Mouse (Mus musculus): ENCODE results near the gene Zdhhc14. TPM values are rescaled to one million over a fixed set of nuclear protein-coding genes. Genes with fewer than 3 reads are reported as not detected.
"Not testable (repeated sequence)": the region's sequence is repeated elsewhere in the genome, so short reads cannot be mapped to it uniquely, and the experiment has no call there.

Gene Zdhhc14
- polyA plus RNA-seq, 1 experiment from 2014 or later = 6.1 TPM

- not testable (repeated sequence) for H3K36me3 ChIP-seq; H3K9ac ChIP-seq; H3K27ac ChIP-seq; ATAC-seq (ENCODE audit: low FRiP score); H3K9me3 ChIP-seq (replicated peaks); H3K4me2 ChIP-seq (replicated peaks); H3K4me3 ChIP-seq; H3K4me1 ChIP-seq; H3K27me3 ChIP-seq
- 89% methylated on average over 1 of the region's 1 CpGs for WGBS
Measured at GRCm38 (mm10) chr17:5624815-5625214, 132.5 kb downstream of the Zdhhc14 start.

- 0 out of 2 replicates have a peak, but pooled peaks cover 2% of the 10 kb centered on the region for H3K4me1 ChIP-seq
- no peak overlapping the region for H3K4me3 ChIP-seq
- H3K9me3 ChIP-seq (replicated peaks) = no peaks in the 10 kb centered on the region
- H3K9ac ChIP-seq = no peak overlapping the region
- no peak overlapping the region for H3K4me2 ChIP-seq (replicated peaks)
- H3K27me3 ChIP-seq = no peaks in the 10 kb centered on the region
- H3K36me3 ChIP-seq = no peaks in the 10 kb centered on the region
- 82% methylated on average over 3 of the region's 3 CpGs for WGBS
- no peak overlapping the region for H3K27ac ChIP-seq
- ATAC-seq (ENCODE audit: low FRiP score) = no peak
Measured at GRCm38 (mm10) chr17:5626402-5626801, 134.0 kb downstream of the Zdhhc14 start.

- Histone ChIP-seq H3K27me3 (no peaks in the 10 kb centered on the region), H3K4me3 (no peak overlapping the region), H3K4me2 (replicated peaks) (no peak overlapping the region), H3K36me3 (no peaks in the 10 kb centered on the region), H3K27ac (no peak overlapping the region), H3K4me1 (0 out of 2 replicates have a peak, but pooled peaks cover 2% of the 10 kb centered on the region), H3K9ac (no peak overlapping the region), H3K9me3 (replicated peaks) (no peaks in the 10 kb centered on the region)
- no peak for ATAC-seq (ENCODE audit: low FRiP score)
- WGBS = 89% methylated on average over 5 of the region's 5 CpGs
Measured at GRCm38 (mm10) chr17:5627664-5628063, 135.3 kb downstream of the Zdhhc14 start.

GRCm38 (mm10) chr17:5629651-5630050, 137.3 kb downstream of the Zdhhc14 start:
- H3K9me3 ChIP-seq (replicated peaks) = no peaks in the 10 kb centered on the region
- H3K4me1 ChIP-seq = no peaks in the 10 kb centered on the region; the same call in 1 of the 2 replicates
- no peak overlapping the region for H3K9ac ChIP-seq
- H3K4me3 ChIP-seq = no peak overlapping the region
- ATAC-seq (ENCODE audit: low FRiP score) = no peak
- no peaks in the 10 kb centered on the region for H3K36me3 ChIP-seq
- H3K27me3 ChIP-seq = no peaks in the 10 kb centered on the region
- WGBS = 75% methylated on average over 4 of the region's 4 CpGs
- no peak overlapping the region for H3K4me2 ChIP-seq (replicated peaks)
- H3K27ac ChIP-seq = no peak overlapping the region

- H3K27me3 ChIP-seq = no peaks in the 10 kb centered on the region
- H3K9ac ChIP-seq = no peak overlapping the region
- no peaks in the 10 kb centered on the region for H3K36me3 ChIP-seq
- 81% methylated on average over 2 of the region's 2 CpGs for WGBS
- H3K4me2 ChIP-seq (replicated peaks) = no peak overlapping the region
- no peaks in the 10 kb centered on the region for H3K9me3 ChIP-seq (replicated peaks)
- H3K27ac ChIP-seq = no peak overlapping the region
- no peaks in the 10 kb centered on the region; the same call in 1 of the 2 replicates for H3K4me1 ChIP-seq
- ATAC-seq (ENCODE audit: low FRiP score) = no peak
- H3K4me3 ChIP-seq = no peak overlapping the region
Measured at GRCm38 (mm10) chr17:5635254-5635653, 142.9 kb downstream of the Zdhhc14 start.

GRCm38 (mm10) chr17:5641436-5641835, 149.1 kb downstream of the Zdhhc14 start:
- Histone ChIP-seq H3K4me3 (no peak overlapping the region), H3K4me2 (replicated peaks) (no peak overlapping the region), H3K9me3 (replicated peaks) (no peaks in the 10 kb centered on the region), H3K4me1 (no peaks in the 10 kb centered on the region), H3K27me3 (no peaks in the 10 kb centered on the region), H3K9ac (no peak overlapping the region), H3K27ac (no peak overlapping the region), H3K36me3 (no peaks in the 10 kb centered on the region)
- no peak for ATAC-seq (ENCODE audit: low FRiP score)
- 93% methylated on average over 8 of the region's 8 CpGs for WGBS

- Histone ChIP-seq H3K9ac (no peak overlapping the region), H3K9me3 (replicated peaks) (no peaks in the 10 kb centered on the region), H3K4me2 (replicated peaks) (no peak overlapping the region), H3K4me3 (no peak overlapping the region), H3K36me3 (no peaks in the 10 kb centered on the region), H3K4me1 (no peaks in the 10 kb centered on the region), H3K27ac (no peak overlapping the region), H3K27me3 (no peaks in the 10 kb centered on the region)
- ATAC-seq (ENCODE audit: low FRiP score) = no peak
- WGBS = 83% methylated on average over 15 of the region's 15 CpGs
Measured at GRCm38 (mm10) chr17:5642918-5643721, 150.8 kb downstream of the Zdhhc14 start.

- Histone ChIP-seq H3K27ac (no peak overlapping the region), H3K36me3 (no peaks in the 10 kb centered on the region), H3K4me3 (no peak overlapping the region), H3K9ac (no peak overlapping the region), H3K4me2 (replicated peaks) (no peak overlapping the region), H3K4me1 (no peaks in the 10 kb centered on the region), H3K9me3 (replicated peaks) (no peaks in the 10 kb centered on the region), H3K27me3 (no peaks in the 10 kb centered on the region)
- 88% methylated on average over 4 of the region's 4 CpGs for WGBS
- ATAC-seq (ENCODE audit: low FRiP score) = no peak
Measured at GRCm38 (mm10) chr17:5650124-5650523, 157.8 kb downstream of the Zdhhc14 start.

GRCm38 (mm10) chr17:5650642-5651041, 158.3 kb downstream of the Zdhhc14 start:
- Histone ChIP-seq H3K4me3 (no peak overlapping the region), H3K27me3 (no peaks in the 10 kb centered on the region), H3K4me2 (replicated peaks) (no peak overlapping the region), H3K9ac (no peak overlapping the region), H3K9me3 (replicated peaks) (no peaks in the 10 kb centered on the region), H3K4me1 (no peaks in the 10 kb centered on the region), H3K36me3 (no peaks in the 10 kb centered on the region), H3K27ac (no peak overlapping the region)
- ATAC-seq (ENCODE audit: low FRiP score) = no peak
- 81% methylated on average over 4 of the region's 4 CpGs for WGBS

GRCm38 (mm10) chr17:5651551-5651950, 159.2 kb downstream of the Zdhhc14 start:
- Histone ChIP-seq H3K9me3 (replicated peaks) (no peaks in the 10 kb centered on the region), H3K9ac (no peak overlapping the region), H3K4me3 (no peak overlapping the region), H3K27me3 (no peaks in the 10 kb centered on the region), H3K4me1 (no peaks in the 10 kb centered on the region), H3K4me2 (replicated peaks) (no peak overlapping the region), H3K27ac (no peak overlapping the region), H3K36me3 (no peaks in the 10 kb centered on the region)
- WGBS = 82% methylated on average over 4 of the region's 4 CpGs
- ATAC-seq (ENCODE audit: low FRiP score) = no peak

GRCm38 (mm10) chr17:5653981-5654380, 161.6 kb downstream of the Zdhhc14 start:
- Histone ChIP-seq H3K4me2 (replicated peaks) (no peak overlapping the region), H3K27ac (no peak overlapping the region), H3K4me3 (no peak overlapping the region), H3K27me3 (no peaks in the 10 kb centered on the region), H3K36me3 (no peaks in the 10 kb centered on the region), H3K9me3 (replicated peaks) (no peaks in the 10 kb centered on the region), H3K9ac (no peak overlapping the region), H3K4me1 (no peaks in the 10 kb centered on the region)
- ATAC-seq (ENCODE audit: low FRiP score) = no peak
- 84% methylated on average over 9 of the region's 9 CpGs for WGBS

GRCm38 (mm10) chr17:5655536-5655935, 163.2 kb downstream of the Zdhhc14 start:
- WGBS = 94% methylated on average over 4 of the region's 4 CpGs
- no peak overlapping the region for H3K9ac ChIP-seq
- H3K27me3 ChIP-seq = no peaks in the 10 kb centered on the region
- no peak overlapping the region for H3K4me2 ChIP-seq (replicated peaks)
- H3K4me1 ChIP-seq = peaks cover 3% of the 10 kb centered on the region; the same call in 1 of the 2 replicates
- no peaks in the 10 kb centered on the region for H3K36me3 ChIP-seq
- no peak for ATAC-seq (ENCODE audit: low FRiP score)
- H3K27ac ChIP-seq = no peak overlapping the region
- H3K9me3 ChIP-seq (replicated peaks) = no peaks in the 10 kb centered on the region
- H3K4me3 ChIP-seq = no peak overlapping the region

All from hindbrain, embryonic 12.5 days (tissue).